Mouse (Mus musculus): ENCODE measurements at regions not wholly inside any gene's neighbourhood (a gene's known extent, or its start where the extent isn't known, plus 50 kb on each side); places are given as distances from the start of the nearest gene placed in this dataset.
"Not testable (repeated sequence)": the region's sequence is repeated elsewhere in the genome, so short reads cannot be mapped to it uniquely, and the experiment has no call there.

GRCm38 (mm10) chr9:41914611-41915010 is 209.5 kb downstream of the Sorl1 start:
- DNase-seq = no peak

GRCm38 (mm10) chr9:41913911-41914310 is 210.2 kb downstream of the Sorl1 start:
- no peak for DNase-seq

GRCm38 (mm10) chr9:41912482-41912881 is 211.6 kb downstream of the Sorl1 start:
- DNase-seq = no peak

- DNase-seq = no peak
These were observed 223.5 kb downstream of the Sorl1 start for GRCm38 (mm10) chr9:41900606-41900974.

- DNase-seq = no peak
These were observed 224.1 kb downstream of the Sorl1 start for GRCm38 (mm10) chr9:41899766-41900605.

GRCm38 (mm10) chr9:41895106-41895505 is 229.0 kb downstream of the Sorl1 start:
- DNase-seq = no peak

GRCm38 (mm10) chr9:41892841-41893240 is 231.3 kb downstream of the Sorl1 start:
- DNase-seq = no peak

GRCm38 (mm10) chr9:41891206-41891605 is 232.9 kb downstream of the Sorl1 start:
- DNase-seq = no peak

- DNase-seq = no peak
These were observed 233.6 kb downstream of the Sorl1 start for GRCm38 (mm10) chr9:41890273-41891141.

- DNase-seq = no peak
These were observed 234.4 kb downstream of the Sorl1 start for GRCm38 (mm10) chr9:41889568-41890272.

- DNase-seq = no peak
These were observed 235.4 kb downstream of the Sorl1 start for GRCm38 (mm10) chr9:41888616-41889150.

GRCm38 (mm10) chr9:41886456-41886855 is 237.6 kb downstream of the Sorl1 start:
- not testable (repeated sequence) for DNase-seq

- no peak for DNase-seq
These were observed 243.6 kb downstream of the Sorl1 start for GRCm38 (mm10) chr9:41880457-41880856.

- no peak for DNase-seq
These were observed 245.0 kb downstream of the Sorl1 start for GRCm38 (mm10) chr9:41879080-41879479.

GRCm38 (mm10) chr9:41861136-41861535 is 263.0 kb downstream of the Sorl1 start:
- DNase-seq = no peak

GRCm38 (mm10) chr9:41860681-41861080 is 263.4 kb downstream of the Sorl1 start:
- no peak for DNase-seq

- no peak for DNase-seq
These were observed 264.3 kb downstream of the Sorl1 start for GRCm38 (mm10) chr9:41859780-41860179.

- DNase-seq = no peak
These were observed 272.0 kb downstream of the Sorl1 start for GRCm38 (mm10) chr9:41852099-41852498.

GRCm38 (mm10) chr9:41849628-41850326 is 274.3 kb downstream of the Sorl1 start:
- DNase-seq = no peak

- DNase-seq = no peak
These were observed 279.5 kb downstream of the Sorl1 start for GRCm38 (mm10) chr9:41844616-41845015.

- no peak for DNase-seq
These were observed 289.4 kb downstream of the Sorl1 start for GRCm38 (mm10) chr9:41834487-41835404.
